Mouse (Mus musculus): Measurements from ENCODE around the gene Bmp7.

DNA sequence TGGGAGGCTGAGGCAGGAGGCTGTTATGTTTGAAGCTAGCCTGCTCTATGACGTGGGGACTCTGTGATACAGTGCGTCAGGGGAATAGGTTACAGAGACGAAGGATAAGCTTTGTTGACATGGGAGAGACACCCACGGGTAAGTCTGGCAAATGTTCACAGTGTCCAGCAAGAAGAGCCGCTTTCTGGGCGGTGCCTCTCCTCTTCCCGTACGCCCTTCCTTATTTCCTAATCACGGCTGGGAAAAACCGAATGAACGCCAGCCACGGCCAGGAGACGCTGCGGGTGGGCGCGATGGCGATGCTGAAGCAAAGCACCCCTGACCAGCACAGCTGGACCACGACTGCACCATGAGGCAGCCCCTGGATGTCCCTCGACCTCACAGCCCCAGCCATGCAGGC is 77.7 kb downstream of the Bmp7 start:
- TF ChIP-seq POLR2A (IDR thresholded peaks at IDR 0.05; ENCODE audit: control insufficient read depth, extremely low read depth, insufficient read depth, low read length, poor library complexity) (no peak), CTCF (IDR thresholded peaks at IDR 0.05; ENCODE audit: borderline replicate concordance, control insufficient read depth, extremely low read depth, insufficient read depth, low read length, poor library complexity) (no peak)
